Mouse (Mus musculus) right cerebral cortex, postnatal 4 days (tissue): Measurements from ENCODE around the gene Gpr179.
A peak's percentile ranks its signal among the peaks of the same experiment; 100 is the strongest.
"Not testable (repeated sequence)": the region's sequence is repeated elsewhere in the genome, so short reads cannot be mapped to it uniquely, and the experiment has no call there.

Experiments used
- DNase-seq: peaks from one replicate; pipeline ENCODE4 v3.0.0-alpha.2; 2022

Gpr179 gene

DNA sequence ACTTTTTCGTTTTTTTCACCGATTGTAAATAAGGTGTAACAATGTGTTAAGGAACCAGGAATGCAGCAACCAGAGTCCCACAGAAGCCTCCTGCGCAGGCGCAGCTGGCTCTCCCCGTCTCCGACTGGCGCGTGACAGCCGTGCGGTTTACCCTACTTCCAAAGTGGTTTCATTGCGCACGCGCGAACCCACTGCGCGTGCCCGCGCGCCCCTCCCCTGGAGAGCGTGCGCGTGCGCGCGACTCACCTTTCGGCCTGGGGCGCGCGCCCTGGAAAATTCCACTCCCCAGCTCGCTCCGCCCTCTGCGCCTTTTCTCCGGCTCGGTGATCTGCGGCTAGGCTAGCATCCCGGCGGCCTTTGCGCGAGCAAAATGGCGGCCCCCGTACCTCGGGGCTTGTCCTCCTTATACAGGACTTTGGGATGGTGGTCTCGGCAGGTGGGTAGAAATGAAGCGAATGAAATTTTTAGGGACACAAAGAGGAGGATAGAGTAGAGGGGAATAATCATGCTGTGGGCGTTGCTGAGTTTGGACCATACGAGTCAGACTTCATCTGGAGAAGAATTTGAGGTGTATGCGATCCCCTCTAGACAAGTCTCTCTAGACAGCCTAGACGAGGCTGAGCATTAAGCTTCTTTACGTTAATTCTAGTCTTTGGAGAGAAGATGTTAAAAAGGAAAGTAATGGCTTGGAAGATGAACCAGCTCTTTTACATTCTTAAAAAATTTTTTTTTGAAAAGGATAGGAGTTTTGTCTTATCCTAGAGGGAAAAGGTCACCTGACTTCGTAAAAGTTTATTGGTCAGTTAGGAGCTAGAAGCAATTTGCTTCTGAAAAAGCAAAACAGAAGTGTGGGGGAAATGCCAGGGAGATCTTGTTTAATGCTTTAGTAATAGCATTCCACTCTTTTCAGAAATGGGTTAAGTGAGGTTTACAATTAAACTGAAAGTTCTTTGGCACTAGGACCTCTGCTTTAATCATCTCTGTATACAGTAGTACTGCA, 36.1 kb downstream of the Gpr179 start, which contains the start of gene Mrpl45:
Gene Mrpl45 (plus strand): TSS at position 213 of the 1,000 bp plus-strand sequence.
- DNase-seq: peak; percentile 99

DNA sequence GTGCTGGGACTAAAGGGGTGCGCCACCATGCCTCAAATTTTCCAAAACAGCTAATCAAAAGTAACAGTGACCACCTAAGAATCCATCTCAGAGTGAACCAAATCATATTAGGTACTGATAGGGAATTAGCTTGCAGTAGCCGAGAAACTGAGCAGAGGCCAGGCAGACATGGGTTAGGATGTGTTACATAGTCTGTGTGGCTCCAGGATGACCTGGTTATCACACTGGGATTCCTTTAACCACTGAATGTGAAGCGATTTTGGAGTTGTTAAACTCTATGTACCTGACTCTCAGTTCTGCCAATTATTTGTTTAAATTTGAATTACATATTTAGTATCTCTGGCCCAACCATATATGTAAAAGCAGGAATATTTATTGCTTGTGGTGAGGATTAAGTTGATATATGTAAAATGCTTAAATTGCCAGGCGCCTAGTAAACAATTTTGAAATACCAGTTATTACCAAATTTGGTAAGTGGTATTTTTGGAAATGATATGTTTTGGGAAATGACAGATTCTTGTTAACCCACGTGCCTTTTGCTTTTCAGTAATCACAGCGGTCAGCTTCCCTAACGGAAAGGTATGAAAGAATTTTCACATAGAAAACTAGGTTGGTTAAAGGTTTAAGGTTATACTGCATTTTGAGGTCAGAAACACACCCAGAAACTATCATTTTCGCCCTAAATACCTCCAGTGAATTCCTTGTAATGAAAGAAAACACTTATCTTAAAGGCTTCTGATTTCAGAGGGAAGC, 37.0 kb downstream of the Gpr179 start:
- DNase-seq: no peak

DNA sequence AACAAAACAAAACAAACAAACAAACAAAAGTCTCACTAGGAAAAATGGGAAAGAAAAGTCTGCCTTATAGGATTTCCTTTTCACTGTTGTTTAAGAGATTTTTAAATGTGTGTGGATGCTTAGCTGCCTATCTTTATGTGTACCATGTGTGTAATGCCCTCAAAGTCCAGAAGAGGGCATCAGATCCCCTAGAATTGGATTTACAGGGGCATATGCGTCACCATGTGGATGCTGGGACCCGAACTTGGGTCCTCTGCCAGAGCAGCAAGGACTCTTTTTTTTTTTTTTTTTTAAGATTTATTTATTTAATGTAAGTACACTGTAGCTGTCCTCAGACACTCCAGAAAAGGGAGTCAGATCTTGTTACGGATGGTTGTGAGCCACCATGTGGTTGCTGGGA, 37.8 kb downstream of the Gpr179 start:
- DNase-seq: no peak

DNA sequence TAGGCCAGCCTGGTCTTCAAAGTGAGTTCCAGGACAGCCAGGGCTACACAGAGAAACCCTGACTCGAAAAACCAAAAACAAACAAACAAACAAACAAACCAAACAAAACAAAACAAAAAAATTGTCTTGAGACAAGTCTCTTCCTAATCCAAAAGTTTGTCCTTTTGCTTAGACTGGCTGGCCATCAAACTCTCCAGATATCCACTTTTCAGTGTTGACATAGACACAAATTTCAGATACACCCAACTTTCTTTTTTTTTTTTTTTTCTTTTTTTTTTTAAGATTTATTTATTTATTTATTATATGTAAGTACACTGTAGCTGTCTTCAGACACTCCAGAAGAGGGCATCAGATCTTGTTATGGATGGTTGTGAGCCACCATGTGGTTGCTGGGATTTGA, 39.0 kb downstream of the Gpr179 start:
- DNase-seq: not testable (repeated sequence)

DNA sequence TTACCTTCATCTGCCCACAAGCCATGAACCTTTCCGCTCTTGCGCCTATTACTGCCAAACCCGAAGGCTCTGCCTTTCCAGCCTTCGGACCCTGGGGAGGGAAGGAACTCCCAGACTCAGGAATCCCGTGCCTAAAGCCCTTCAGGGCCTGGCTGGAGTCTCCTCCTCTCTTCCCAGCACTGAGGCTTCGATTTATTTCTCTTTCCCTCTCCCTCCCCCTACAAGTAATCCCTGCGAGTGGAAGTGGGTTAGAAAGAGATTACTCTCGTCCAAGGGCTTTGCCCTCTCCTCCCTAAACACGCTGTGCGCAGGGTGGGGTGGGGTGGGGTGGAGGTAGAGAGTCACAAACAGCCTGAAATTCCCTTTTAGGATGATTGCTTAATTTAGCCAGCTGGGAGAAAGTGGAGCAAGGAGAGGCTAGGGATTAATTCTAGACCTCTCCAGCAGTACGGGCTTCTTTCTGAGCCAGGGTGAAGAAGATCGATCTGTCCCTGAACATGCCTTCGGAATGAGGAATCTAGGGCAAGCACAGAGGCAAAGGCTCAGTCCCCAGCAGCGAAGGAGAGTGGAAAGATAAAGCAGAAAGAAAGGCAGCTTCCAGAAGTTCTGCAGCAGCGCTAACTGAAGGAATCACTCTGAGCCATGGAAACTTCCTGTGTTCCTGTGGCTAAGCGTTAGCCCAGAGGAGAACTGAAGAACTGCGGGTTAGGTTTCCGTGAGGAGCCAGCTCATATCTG, 40.8 kb downstream of the Gpr179 start:
- no peak for DNase-seq

DNA sequence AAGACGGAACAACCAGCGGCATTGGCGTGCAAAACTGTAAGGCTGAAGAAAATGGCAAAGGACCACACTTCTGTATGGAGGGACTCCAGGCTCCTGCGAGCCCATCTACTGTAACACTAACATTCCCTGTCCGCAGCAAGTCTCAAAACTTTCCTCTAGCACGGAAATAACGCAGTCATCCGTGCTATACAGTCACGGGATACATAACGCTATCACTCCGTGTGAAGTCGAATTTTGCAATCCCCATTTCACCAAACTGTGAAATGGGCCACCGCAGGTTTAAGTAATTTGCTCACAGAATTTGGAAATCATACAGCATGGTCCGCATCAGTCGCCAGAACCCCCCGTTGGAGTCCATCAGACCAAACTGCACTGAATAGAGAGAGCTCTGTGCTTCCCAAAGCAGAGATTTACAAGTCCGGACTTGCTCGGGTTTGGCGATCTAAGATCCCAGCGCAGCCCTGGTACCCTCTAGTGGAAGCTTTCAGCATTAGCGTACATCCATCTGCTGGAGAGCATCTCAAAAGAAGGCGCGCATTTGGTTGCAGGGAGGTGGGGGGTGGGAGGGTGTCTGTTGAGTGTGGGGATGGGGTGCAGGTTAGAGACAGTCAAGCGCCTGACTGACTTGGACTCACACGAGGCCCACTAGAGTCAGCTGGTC, 41.8 kb downstream of the Gpr179 start:
- DNase-seq: peak; percentile 61

DNA sequence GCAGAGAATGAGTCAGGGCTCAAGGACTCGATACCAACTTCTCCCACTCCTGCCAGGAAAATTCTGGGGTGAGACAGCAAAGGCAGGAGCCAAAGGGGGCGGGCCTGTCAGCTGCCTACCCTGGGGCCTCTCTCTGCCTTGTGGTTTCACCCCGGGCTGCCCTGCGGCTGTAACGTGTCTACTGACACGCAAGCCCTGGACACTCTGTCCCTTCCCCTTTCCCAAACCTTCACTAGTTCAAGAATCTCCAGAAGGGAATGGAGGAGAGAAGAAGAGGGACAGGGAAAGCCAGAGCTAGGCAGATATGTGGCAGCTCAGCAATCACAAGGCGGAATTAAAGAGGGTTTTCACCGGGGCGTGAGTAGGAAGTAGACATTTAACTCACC, 42.4 kb downstream of the Gpr179 start:
- no peak for DNase-seq

DNA sequence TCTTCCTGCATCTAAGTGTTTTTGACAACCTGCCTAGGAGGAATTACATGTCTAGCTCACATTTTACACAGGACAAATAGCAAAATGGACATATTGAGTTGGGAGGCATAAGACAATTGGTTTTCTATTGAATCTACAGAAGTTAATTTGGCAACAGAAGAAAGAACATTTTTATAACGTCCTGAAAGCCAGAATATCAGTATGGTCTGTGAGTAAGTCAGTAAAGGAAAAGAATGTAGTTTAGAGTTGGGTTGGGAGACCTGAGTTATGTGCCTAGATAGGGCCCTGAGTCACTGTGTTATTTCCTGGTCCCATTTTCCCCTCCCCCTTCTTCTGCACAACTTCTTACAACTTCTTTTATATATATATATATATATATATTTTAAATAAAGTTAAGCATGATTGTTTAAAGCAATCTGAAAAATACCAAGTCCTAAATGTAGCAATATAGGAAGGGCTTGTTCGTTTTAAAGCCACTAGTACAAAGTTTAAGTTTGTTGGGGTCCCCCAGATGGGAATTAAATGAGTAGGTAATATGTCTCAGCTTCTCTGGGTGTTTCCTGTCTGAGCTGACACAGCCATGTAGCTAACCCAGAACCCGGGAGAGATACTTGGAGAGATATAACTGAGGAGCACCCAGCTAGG, 42.9 kb downstream of the Gpr179 start:
- no peak for DNase-seq

DNA sequence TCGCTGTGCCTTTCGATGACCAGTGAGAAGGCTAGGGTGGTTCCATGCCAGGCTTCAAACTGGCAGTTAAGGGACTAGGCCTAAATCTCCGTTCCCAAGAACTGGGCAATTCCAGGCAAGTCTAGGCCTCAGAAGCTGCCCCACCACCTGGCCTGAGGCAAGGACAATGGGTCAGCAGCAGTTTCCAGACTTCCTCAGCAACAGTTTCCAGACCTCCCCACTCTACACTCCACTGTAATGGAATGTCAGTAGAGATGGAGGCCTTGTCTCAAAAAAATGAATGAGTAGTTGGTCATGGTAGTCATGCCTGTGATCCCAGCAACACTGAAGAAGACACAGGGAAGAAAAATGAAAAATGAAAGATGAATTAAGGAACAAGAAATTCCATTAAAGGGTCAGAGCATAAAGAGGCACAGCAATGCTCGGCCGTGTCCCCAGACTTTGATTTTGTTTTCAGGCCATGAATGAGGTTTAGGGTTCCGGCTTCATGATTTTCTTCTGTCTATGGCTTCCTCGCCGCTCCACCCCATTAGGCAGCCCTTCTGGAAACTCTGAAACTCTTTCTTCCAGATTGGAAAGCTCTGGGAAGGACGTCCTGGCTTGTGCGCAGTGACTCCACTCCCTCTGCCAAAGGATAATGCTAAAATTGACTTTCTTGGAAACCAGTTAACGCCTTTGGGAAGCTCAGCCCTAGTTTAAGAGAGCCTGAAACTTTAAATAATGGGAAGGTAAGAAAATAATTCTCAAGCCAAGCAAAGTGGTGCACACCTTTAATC, 44.4 kb downstream of the Gpr179 start:
- no peak for DNase-seq

DNA sequence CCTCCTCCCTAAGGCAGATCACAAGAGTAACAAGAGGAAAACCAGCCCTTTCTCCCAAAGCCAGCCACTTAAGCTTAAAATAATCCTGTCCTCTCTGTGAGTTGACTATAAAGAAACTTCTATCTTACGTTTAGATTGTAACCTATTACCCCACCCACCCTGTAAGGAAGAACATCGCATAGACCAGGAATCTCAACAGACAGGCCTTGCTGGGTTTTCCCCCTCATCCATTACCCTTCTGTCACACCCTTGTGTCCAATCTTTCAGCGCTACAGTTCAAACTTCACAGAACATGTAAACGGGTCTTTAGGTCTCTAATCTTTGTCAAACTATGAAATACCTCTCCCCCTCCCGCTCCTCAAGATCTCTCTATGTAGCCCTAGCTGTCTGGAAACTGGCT, 47.2 kb downstream of the Gpr179 start:
- DNase-seq: no peak

DNA sequence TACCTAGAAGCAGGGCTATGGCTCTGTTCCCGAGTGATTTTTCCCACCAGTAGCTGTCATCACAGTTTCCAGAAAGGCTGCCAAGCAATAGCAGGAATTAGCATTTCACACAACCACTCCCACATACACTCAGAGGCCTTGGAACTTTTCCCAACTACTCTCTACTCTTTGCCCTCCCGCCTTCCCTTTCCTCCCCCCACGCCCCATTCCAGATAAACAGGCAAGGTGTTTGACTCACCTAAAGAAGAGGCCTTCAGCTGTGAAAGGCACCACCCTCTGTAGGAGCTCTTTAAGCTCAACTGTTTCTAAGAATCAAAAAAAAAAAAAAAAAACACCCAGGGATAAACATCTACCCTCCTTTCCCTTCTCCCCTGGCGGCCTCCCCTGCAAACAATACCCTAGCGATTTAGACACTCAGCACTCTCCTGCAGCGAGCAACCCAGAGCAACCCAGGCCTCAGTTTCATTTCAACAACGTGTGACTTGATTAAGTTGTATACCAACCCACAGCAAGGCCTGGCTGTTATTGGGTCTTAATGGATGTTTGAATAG, 49.6 kb downstream of the Gpr179 start:
- DNase-seq: no peak

DNA sequence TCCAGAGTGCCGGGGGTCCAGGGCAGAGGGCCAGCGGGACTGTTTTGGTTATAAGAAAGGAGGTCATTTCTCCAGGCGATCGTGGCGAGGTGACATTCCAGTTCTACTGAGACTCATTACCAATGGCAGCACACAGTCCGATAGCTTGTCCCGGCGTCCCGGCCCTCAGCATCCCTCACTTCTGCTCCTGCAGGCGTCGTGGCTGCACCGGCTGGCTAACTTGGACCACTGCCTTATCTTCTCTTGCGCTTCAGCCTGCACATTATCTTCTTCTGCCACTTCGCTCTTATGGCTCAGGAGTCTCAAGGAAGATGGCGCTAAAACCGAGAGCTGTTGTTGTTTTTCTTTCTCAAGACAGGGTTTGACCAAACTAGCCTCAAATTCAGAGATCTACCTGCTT, 50.5 kb downstream of the Gpr179 start:
- DNase-seq: no peak

DNA sequence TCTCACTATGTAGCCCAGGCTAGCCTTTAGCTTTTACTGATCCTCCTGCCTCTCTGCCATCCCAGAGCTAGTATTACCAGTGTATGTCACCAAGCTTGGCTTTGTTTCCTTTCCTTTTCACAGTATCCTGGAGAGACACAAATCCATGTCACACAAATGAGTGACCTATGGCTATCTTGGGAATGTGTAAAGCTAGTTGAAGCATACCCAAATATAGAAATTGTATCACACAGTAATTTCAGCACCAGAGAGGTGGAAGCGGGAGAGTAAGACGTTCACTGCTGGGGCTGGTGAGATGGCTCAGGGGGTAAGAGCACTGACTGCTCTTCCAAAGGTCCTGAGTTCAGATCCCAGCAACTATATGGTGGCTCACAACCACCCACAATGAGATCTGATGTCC, 51.9 kb downstream of the Gpr179 start:
- DNase-seq: no peak

DNA sequence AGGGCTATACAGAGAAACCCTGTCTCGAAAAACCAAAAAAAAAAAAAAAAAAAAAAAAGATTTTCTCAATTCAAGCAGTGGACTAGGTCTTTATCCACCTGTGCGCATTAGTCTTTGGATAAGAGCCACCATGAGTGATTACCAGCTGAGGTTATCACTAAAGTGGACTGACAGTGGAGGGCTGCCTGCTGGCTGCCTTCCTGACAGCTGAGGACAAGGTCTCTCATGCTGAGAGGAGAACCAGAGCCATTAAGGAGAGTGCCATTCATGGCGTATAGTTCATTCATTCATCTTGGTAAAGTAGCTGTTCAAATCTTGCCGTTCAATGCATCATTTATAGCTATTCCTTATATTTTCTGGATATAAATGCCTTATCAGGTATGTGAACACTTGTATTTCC, 55.3 kb downstream of the Gpr179 start:
- DNase-seq: no peak

DNA sequence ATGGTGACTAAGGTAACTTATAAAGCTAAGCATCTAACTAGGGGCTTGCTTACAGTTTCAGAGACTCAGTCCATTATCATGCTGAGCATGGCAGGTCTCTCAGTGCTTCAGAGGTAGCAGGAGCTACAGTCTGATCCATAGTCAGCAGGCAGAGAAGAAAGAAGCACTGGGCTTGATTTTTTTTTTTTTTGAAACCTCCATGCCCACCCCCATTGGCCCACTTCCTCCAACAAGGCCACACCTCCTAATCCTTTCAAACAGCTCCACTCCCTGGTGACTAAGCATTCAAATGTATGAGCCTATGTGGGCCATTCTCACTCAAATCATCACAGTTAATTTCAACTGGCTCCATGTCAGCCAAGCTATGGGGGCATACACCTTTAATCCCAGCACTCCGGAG, 59.1 kb downstream of the Gpr179 start:
- no peak for DNase-seq

DNA sequence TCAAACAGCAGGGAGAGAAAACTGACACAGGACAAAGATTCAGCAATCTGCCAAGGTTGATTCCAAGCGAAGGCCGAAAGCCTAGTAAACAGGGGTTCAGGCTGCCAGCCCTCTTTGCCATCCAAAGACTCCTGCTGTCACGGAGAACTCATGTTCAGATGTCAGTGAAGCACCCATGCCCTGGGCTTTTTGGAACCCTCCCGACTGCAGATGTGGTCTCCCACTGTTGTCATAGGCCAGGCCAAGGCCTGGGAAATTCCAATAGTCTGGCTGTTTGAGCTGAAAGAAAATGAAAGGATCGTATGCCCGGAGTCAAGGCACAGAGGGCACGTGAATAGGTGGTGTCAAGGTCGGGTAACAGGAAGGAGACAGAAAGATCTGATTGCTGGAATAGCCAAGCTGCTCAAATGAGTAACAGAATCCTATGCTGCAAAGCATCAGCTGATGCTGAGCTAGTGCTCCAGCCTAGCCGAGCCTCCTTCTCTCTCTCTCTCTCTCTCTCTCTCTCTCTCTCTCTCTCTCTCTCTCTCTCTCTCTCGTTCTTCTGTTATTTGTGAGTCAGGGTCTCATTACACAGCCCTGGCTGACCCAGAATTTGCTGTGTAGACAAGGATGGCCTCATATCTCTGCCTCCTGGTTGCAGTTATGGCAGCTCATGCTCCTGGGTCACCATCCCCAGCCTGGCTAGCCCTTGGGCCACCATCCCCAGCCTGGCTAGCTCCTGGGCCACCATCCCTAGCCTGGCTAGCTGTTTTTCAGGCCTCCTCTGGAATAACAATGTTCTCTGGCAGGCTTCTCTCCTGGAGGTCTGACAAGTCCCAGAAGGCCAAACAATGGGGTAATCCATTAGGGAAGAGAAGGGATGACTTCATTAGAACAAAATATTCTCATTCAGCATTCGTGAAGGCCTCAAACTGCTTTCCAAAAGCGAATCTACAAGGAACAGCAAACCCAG, 62.3 kb downstream of the Gpr179 start:
- no peak for DNase-seq

DNA sequence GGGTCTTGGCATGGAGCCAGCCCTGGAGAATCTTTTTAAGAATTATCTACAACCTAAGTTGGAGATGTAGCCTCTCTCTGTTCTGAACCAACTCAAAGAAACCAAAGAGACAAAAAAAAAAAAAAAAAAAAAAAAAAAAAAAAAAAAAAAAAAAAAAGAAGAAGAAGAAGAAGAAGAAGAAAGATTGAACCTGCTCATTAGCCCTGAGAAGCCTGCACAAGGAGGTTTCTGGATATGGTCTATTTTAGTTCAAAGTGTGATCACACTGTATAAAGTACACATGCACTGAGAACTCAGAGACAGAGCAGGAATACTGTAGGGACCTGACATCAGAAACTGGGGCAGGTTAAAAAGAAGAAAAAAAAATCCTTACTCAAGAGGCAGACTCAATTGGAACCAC, 64.2 kb downstream of the Gpr179 start:
- DNase-seq: no peak

DNA sequence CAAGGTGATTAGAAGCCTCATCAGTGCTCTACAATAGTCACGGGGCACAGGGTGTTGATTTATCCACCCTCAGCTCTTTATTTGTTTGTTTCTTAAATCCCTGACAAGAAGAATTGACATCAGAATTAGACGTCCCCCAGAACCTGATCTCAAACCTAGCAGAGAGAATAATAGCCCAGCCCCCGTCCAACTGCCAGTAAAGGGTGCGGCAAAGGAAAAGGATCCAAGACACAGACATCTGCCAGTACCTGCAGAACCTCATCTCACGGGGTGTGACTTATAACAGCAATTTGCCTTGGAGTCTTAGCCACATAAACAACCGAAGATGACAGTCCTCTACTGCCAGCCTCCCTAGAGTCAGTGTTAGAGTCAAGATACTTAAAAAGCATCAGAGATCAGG, 64.9 kb downstream of the Gpr179 start:
- no peak for DNase-seq

DNA sequence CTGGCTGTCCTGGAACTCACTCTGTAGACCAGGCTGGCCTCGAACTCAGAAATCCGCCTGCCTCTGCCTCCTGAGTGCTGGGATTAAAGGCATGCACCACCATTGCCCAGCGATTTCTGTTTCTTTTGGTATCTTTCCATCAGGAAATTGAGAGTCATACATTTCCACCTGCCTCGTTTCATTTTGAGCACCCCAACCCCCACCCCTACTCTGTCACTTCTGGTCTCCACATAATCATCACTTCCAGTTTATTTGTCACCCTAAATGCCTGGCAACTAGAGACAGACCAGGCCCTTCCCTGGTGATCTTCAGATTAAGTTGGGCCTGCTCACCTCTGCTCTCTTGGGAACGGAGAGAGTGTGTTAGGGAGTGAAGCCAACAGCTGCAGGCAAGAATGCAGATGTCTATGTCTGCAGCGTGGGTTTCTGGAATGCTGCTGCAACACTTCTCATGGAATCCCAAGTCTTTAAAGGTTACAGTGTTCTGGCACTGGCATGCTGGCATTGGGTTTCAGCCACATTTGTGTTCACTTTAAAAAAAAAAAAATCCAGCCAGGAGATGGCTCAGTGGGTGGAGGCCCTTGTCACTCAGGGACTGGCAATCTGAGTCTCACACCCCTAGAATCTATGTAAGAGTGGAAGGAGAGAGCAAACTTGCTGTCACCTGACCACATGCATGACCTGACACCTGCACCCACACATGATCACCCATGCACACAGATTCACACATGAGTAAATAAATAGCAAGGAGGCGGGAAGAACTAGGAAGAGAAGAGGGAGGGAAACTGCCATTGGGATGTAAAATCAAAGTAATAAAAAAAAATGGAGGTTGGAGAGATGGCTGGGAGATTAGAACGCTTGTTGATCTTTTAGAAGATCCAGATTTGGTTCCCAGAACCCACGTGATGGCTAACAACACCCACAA, 65.8 kb downstream of the Gpr179 start:
- DNase-seq: no peak
